Mouse (Mus musculus): ENCODE measurements around the gene Cd40lg. TPM values are rescaled to one million over a fixed set of nuclear protein-coding genes. Genes with fewer than 3 reads are reported as not detected.

Cd40lg gene
- not detected in 2 replicates for polyA plus RNA-seq (2011; ENCODE audit: insufficient read depth, insufficient read length, low replicate concordance, missing spikeins)

- Histone ChIP-seq H3K27ac (ENCODE audit: control insufficient read depth, insufficient read depth, low read depth, low read length, poor library complexity) (no peak within 1 kb of the TSS), H3K4me3 (replicated peaks; ENCODE audit: control insufficient read depth, low read depth, low read length) (no peak within 1 kb of the TSS), H3K4me1 (ENCODE audit: control insufficient read depth, insufficient read depth, low read length) (no peaks in the 10 kb centered on the region)
- TF ChIP-seq POLR2A (IDR thresholded peaks at IDR 0.05; ENCODE audit: borderline replicate concordance, control insufficient read depth, low read depth, low read length) (no peak), CTCF (IDR thresholded peaks at IDR 0.05; ENCODE audit: control insufficient read depth, insufficient read depth, low read length) (no peak)
- 65% methylated on average over 9 of the region's 9 CpGs for WGBS
Observed at GRCm38 (mm10) chrX:57211876-57212275, at the start of gene Cd40lg. Gene Cd40lg, plus strand, starts transcription at chrX:57212143.

- no peaks in the 10 kb centered on the region for H3K4me1 ChIP-seq (ENCODE audit: control insufficient read depth, insufficient read depth, low read length)
- WGBS: 19% methylated on average over 1 of the region's 1 CpGs
- H3K27ac ChIP-seq (ENCODE audit: control insufficient read depth, insufficient read depth, low read depth, low read length, poor library complexity): no peak overlapping the region
- no peak overlapping the region for H3K4me3 ChIP-seq (replicated peaks; ENCODE audit: control insufficient read depth, low read depth, low read length)
- TF ChIP-seq CTCF (IDR thresholded peaks at IDR 0.05; ENCODE audit: control insufficient read depth, insufficient read depth, low read length) (no peak), POLR2A (IDR thresholded peaks at IDR 0.05; ENCODE audit: borderline replicate concordance, control insufficient read depth, low read depth, low read length) (no peak)
Observed at GRCm38 (mm10) chrX:57166549-57166948, 45.4 kb upstream of the Cd40lg start.

GRCm38 (mm10) chrX:57171269-57171668 is 40.7 kb upstream of the Cd40lg start:
- Histone ChIP-seq H3K4me1 (ENCODE audit: control insufficient read depth, insufficient read depth, low read length) (no peaks in the 10 kb centered on the region), H3K4me3 (replicated peaks; ENCODE audit: control insufficient read depth, low read depth, low read length) (no peak overlapping the region), H3K27ac (ENCODE audit: control insufficient read depth, insufficient read depth, low read depth, low read length, poor library complexity) (no peak overlapping the region)
- TF ChIP-seq CTCF (IDR thresholded peaks at IDR 0.05; ENCODE audit: control insufficient read depth, insufficient read depth, low read length): no peak
- TF ChIP-seq POLR2A (IDR thresholded peaks at IDR 0.05; ENCODE audit: borderline replicate concordance, control insufficient read depth, low read depth, low read length): no peak

GRCm38 (mm10) chrX:57177225-57177779 is 34.6 kb upstream of the Cd40lg start:
- no peaks in the 10 kb centered on the region for H3K4me1 ChIP-seq (ENCODE audit: control insufficient read depth, insufficient read depth, low read length)
- H3K4me3 ChIP-seq (replicated peaks; ENCODE audit: control insufficient read depth, low read depth, low read length): no peak overlapping the region
- no peak for TF ChIP-seq CTCF (IDR thresholded peaks at IDR 0.05; ENCODE audit: control insufficient read depth, insufficient read depth, low read length)
- no peak for TF ChIP-seq POLR2A (IDR thresholded peaks at IDR 0.05; ENCODE audit: borderline replicate concordance, control insufficient read depth, low read depth, low read length)
- 91% methylated on average over 13 of the region's 13 CpGs for WGBS
- H3K27ac ChIP-seq (ENCODE audit: control insufficient read depth, insufficient read depth, low read depth, low read length, poor library complexity): no peak overlapping the region

- no peak overlapping the region for H3K4me3 ChIP-seq (replicated peaks; ENCODE audit: control insufficient read depth, low read depth, low read length)
- no peak for TF ChIP-seq CTCF (IDR thresholded peaks at IDR 0.05; ENCODE audit: control insufficient read depth, insufficient read depth, low read length)
- no peak for TF ChIP-seq POLR2A (IDR thresholded peaks at IDR 0.05; ENCODE audit: borderline replicate concordance, control insufficient read depth, low read depth, low read length)
- H3K27ac ChIP-seq (ENCODE audit: control insufficient read depth, insufficient read depth, low read depth, low read length, poor library complexity): no peak overlapping the region
- 56% methylated on average over 2 of the region's 2 CpGs for WGBS
- no peaks in the 10 kb centered on the region for H3K4me1 ChIP-seq (ENCODE audit: control insufficient read depth, insufficient read depth, low read length)
Observed at GRCm38 (mm10) chrX:57182470-57182869, 29.5 kb upstream of the Cd40lg start.

GRCm38 (mm10) chrX:57183359-57183758 is 28.6 kb upstream of the Cd40lg start:
- 57% methylated on average over 3 of the region's 3 CpGs for WGBS
- Histone ChIP-seq H3K4me1 (ENCODE audit: control insufficient read depth, insufficient read depth, low read length) (no peaks in the 10 kb centered on the region), H3K4me3 (replicated peaks; ENCODE audit: control insufficient read depth, low read depth, low read length) (no peak overlapping the region), H3K27ac (ENCODE audit: control insufficient read depth, insufficient read depth, low read depth, low read length, poor library complexity) (no peak overlapping the region)
- TF ChIP-seq POLR2A (IDR thresholded peaks at IDR 0.05; ENCODE audit: borderline replicate concordance, control insufficient read depth, low read depth, low read length): no peak

GRCm38 (mm10) chrX:57187301-57187700 is 24.6 kb upstream of the Cd40lg start:
- 21% methylated on average over 8 of the region's 8 CpGs for WGBS
- Histone ChIP-seq H3K27ac (ENCODE audit: control insufficient read depth, insufficient read depth, low read depth, low read length, poor library complexity) (no peak overlapping the region), H3K4me3 (replicated peaks; ENCODE audit: control insufficient read depth, low read depth, low read length) (no peak overlapping the region), H3K4me1 (ENCODE audit: control insufficient read depth, insufficient read depth, low read length) (no peaks in the 10 kb centered on the region)
- TF ChIP-seq POLR2A (IDR thresholded peaks at IDR 0.05; ENCODE audit: borderline replicate concordance, control insufficient read depth, low read depth, low read length): no peak
- no peak for TF ChIP-seq CTCF (IDR thresholded peaks at IDR 0.05; ENCODE audit: control insufficient read depth, insufficient read depth, low read length)

- Histone ChIP-seq H3K27ac (ENCODE audit: control insufficient read depth, insufficient read depth, low read depth, low read length, poor library complexity) (no peak overlapping the region), H3K4me3 (replicated peaks; ENCODE audit: control insufficient read depth, low read depth, low read length) (no peak overlapping the region), H3K4me1 (ENCODE audit: control insufficient read depth, insufficient read depth, low read length) (no peaks in the 10 kb centered on the region)
- TF ChIP-seq POLR2A (IDR thresholded peaks at IDR 0.05; ENCODE audit: borderline replicate concordance, control insufficient read depth, low read depth, low read length) (no peak), CTCF (IDR thresholded peaks at IDR 0.05; ENCODE audit: control insufficient read depth, insufficient read depth, low read length) (no peak)
- WGBS: 67% methylated on average over 5 of the region's 5 CpGs
Observed at GRCm38 (mm10) chrX:57189335-57189734, 22.6 kb upstream of the Cd40lg start.

GRCm38 (mm10) chrX:57196319-57196718 is 15.6 kb upstream of the Cd40lg start:
- 23% methylated on average over 9 of the region's 9 CpGs for WGBS
- Histone ChIP-seq H3K4me3 (replicated peaks; ENCODE audit: control insufficient read depth, low read depth, low read length) (no peak overlapping the region), H3K4me1 (ENCODE audit: control insufficient read depth, insufficient read depth, low read length) (no peaks in the 10 kb centered on the region; the same call in 1 of the 2 replicates), H3K27ac (ENCODE audit: control insufficient read depth, insufficient read depth, low read depth, low read length, poor library complexity) (no peak overlapping the region)
- TF ChIP-seq CTCF (IDR thresholded peaks at IDR 0.05; ENCODE audit: control insufficient read depth, insufficient read depth, low read length) (no peak), POLR2A (IDR thresholded peaks at IDR 0.05; ENCODE audit: borderline replicate concordance, control insufficient read depth, low read depth, low read length) (no peak)

All from bone marrow, adult 2 months (tissue).